Mouse (Mus musculus) CH12.LX (cell line): ENCODE measurements around the gene Tmem131l. TPM values are rescaled to one million over a fixed set of nuclear protein-coding genes. Genes with fewer than 3 reads are reported as not detected.
A peak's percentile ranks its signal among the peaks of the same experiment; 100 is the strongest.

Experiments used
- DNase-seq: peaks from one replicate; pipeline ENCODE4 v3.0.0-alpha.2; 2013; ENCODE audit errors: extremely low read depth
- H3K27ac ChIP-seq: 2 replicates; pipeline ENCODE4 v1.5.1; 2012; ENCODE audit warnings: low read depth, mild to moderate bottlenecking, control low read depth, moderate library complexity; ENCODE audit not compliant: insufficient read depth
- H3K27me3 ChIP-seq: replicated peaks from 2 replicates; pipeline ENCODE3; 2012; ENCODE audit warnings: inconsistent platforms
- H3K36me3 ChIP-seq, 2 experiments: replicated peaks in 1 of 2; 2 replicates each; pipeline versions ENCODE3 to v1.6.1; 2012; ENCODE audit warnings: inconsistent platforms in 1 of 2, low read length in 1 of 2, mild to moderate bottlenecking in 1 of 2, mixed read lengths in 1 of 2, moderate library complexity in 1 of 2; ENCODE audit not compliant: control insufficient read depth in 1 of 2, insufficient read depth in 1 of 2
- H3K4me1 ChIP-seq, 2 experiments: 2 replicates each; pipeline ENCODE4 v1.6.1; 2012; ENCODE audit warnings: inconsistent platforms in 1 of 2, moderate library complexity in 1 of 2; ENCODE audit not compliant: insufficient read depth in 2 of 2, control insufficient read depth in 1 of 2
- H3K4me2 ChIP-seq: 2 replicates; pipeline ENCODE4 v1.6.1; 2012; ENCODE audit warnings: low read depth, mild to moderate bottlenecking, control low read depth; ENCODE audit not compliant: poor library complexity, insufficient read depth, severe bottlenecking
- H3K4me3 ChIP-seq, 3 experiments: fragments of 150-350 bp in 1 of 3; sonication (generic) in 1 of 3; replicated peaks in 1 of 3; 2 replicates each; pipeline versions ENCODE3 to v1.5.1; 2011 to 2012; ENCODE audit warnings: low read depth in 2 of 3, low read length in 2 of 3, mild to moderate bottlenecking in 2 of 3, moderate library complexity in 2 of 3, control low read depth in 1 of 3, improper control_type of control experiment in 1 of 3, inconsistent platforms in 1 of 3, mixed read lengths in 1 of 3; ENCODE audit not compliant: poor library complexity in 1 of 3
- H3K79me2 ChIP-seq: replicated peaks from 2 replicates; pipeline ENCODE4 v1.6.1; 2012; ENCODE audit warnings: mild to moderate bottlenecking, moderate library complexity; ENCODE audit not compliant: control insufficient read depth, poor library complexity, insufficient read depth, severe bottlenecking; ENCODE audit errors: extremely low read depth
- H3K9ac ChIP-seq: 2 replicates; pipeline ENCODE4 v1.6.1; 2012; ENCODE audit warnings: low read depth, mild to moderate bottlenecking, control low read depth, moderate library complexity; ENCODE audit not compliant: insufficient read depth
- H3K9me3 ChIP-seq: replicated peaks from 2 replicates; pipeline ENCODE3; 2012; ENCODE audit warnings: low read length, inconsistent platforms, mixed read lengths
- CTCF ChIP-seq, 2 experiments: IDR thresholded peaks in 1 of 2; conservative IDR thresholded peaks in 1 of 2; 2 replicates each; pipeline ENCODE4 v1.5.1; 2011 to 2012; ENCODE audit warnings: low read depth in 2 of 2, low read length in 2 of 2, improper control_type of control experiment in 1 of 2, inconsistent platforms in 1 of 2, mild to moderate bottlenecking in 1 of 2, moderate library complexity in 1 of 2
- E2F4 ChIP-seq: IDR thresholded peaks from 2 replicates; pipeline ENCODE4 v1.6.1; 2011; ENCODE audit warnings: low read depth, low read length, improper control_type of control experiment; ENCODE audit not compliant: insufficient replicate concordance
- ELF1 ChIP-seq: IDR thresholded peaks from 2 replicates; pipeline ENCODE4 v1.6.1; 2014; ENCODE audit warnings: low read depth, mild to moderate bottlenecking, inconsistent platforms, low read length, improper control_type of control experiment
- ETS1 ChIP-seq: conservative IDR thresholded peaks from 2 replicates; pipeline ENCODE4 v1.6.1; 2012; ENCODE audit warnings: low read depth, mild to moderate bottlenecking, inconsistent platforms, low read length, improper control_type of control experiment, moderate library complexity
- GABPA ChIP-seq: IDR thresholded peaks from 2 replicates; pipeline ENCODE4 v1.6.1; 2012; ENCODE audit warnings: low read depth, low read length, improper control_type of control experiment, inconsistent platforms; ENCODE audit not compliant: insufficient replicate concordance
- HCFC1 ChIP-seq: IDR thresholded peaks from 2 replicates; pipeline ENCODE4 v1.6.1; 2012; ENCODE audit warnings: low read depth, mild to moderate bottlenecking, inconsistent platforms, low read length, improper control_type of control experiment
- IRF4 ChIP-seq: IDR thresholded peaks from 2 replicates; pipeline ENCODE4 v1.6.1; 2014; ENCODE audit warnings: low read depth, mild to moderate bottlenecking, inconsistent platforms, low read length, improper control_type of control experiment
- JUND ChIP-seq: conservative IDR thresholded peaks from 2 replicates; pipeline ENCODE4 v1.6.1; 2011; ENCODE audit warnings: low read depth, low read length, improper control_type of control experiment
- MAFK ChIP-seq: IDR thresholded peaks from 2 replicates; pipeline ENCODE4 v1.6.1; 2011; ENCODE audit warnings: low read length, improper control_type of control experiment; ENCODE audit not compliant: insufficient replicate concordance
- MAX ChIP-seq: IDR thresholded peaks from 2 replicates; pipeline ENCODE4 v1.6.1; 2011; ENCODE audit warnings: low read length, improper control_type of control experiment
- MXI1 ChIP-seq: IDR thresholded peaks from 2 replicates; pipeline ENCODE4 v1.6.1; 2011; ENCODE audit warnings: mild to moderate bottlenecking, low read depth, low read length, improper control_type of control experiment
- NRF1 ChIP-seq: IDR thresholded peaks from 2 replicates; pipeline ENCODE4 v1.6.1; 2014; ENCODE audit warnings: low read depth, mild to moderate bottlenecking, inconsistent platforms, low read length, improper control_type of control experiment, moderate library complexity
- PAX5 ChIP-seq: IDR thresholded peaks from 2 replicates; pipeline ENCODE4 v1.6.1; 2012; ENCODE audit warnings: low read length, inconsistent platforms, mixed read lengths
- POLR2A ChIP-seq: IDR thresholded peaks from 2 replicates; pipeline ENCODE4 v1.6.1; 2011; ENCODE audit warnings: low read depth, mild to moderate bottlenecking, improper control_type of control experiment, low read length
- POLR2AphosphoS2 ChIP-seq: IDR thresholded peaks from 2 replicates; pipeline ENCODE4 v1.6.1; 2011; ENCODE audit warnings: low read depth, low read length, improper control_type of control experiment
- RAD21 ChIP-seq: IDR thresholded peaks from 2 replicates; pipeline ENCODE4 v1.6.1; 2011; ENCODE audit warnings: low read depth, mild to moderate bottlenecking, low read length, improper control_type of control experiment, moderate library complexity
- SIN3A ChIP-seq: IDR thresholded peaks from 2 replicates; pipeline ENCODE4 v1.6.1; 2012; ENCODE audit warnings: low read length, improper control_type of control experiment, inconsistent platforms
- SMC3 ChIP-seq: IDR thresholded peaks from 2 replicates; pipeline ENCODE4 v1.6.1; 2011; ENCODE audit warnings: low read depth, low read length, improper control_type of control experiment
- TBP ChIP-seq: conservative IDR thresholded peaks from 2 replicates; pipeline ENCODE4 v1.6.1; 2011; ENCODE audit warnings: low read depth, low read length, improper control_type of control experiment
- UBTF ChIP-seq: IDR thresholded peaks from 2 replicates; pipeline ENCODE4 v1.6.1; 2012; ENCODE audit warnings: low read depth, mild to moderate bottlenecking, inconsistent platforms, low read length, improper control_type of control experiment, moderate library complexity
- USF2 ChIP-seq: conservative IDR thresholded peaks from 2 replicates; pipeline ENCODE4 v1.6.1; 2011; ENCODE audit warnings: low read depth, low read length, improper control_type of control experiment
- ZC3H11A ChIP-seq: IDR thresholded peaks from 2 replicates; pipeline ENCODE4 v1.6.1; 2012; ENCODE audit warnings: low read depth, mild to moderate bottlenecking, inconsistent platforms, low read length, improper control_type of control experiment
- ZKSCAN1 ChIP-seq: IDR thresholded peaks from 2 replicates; pipeline ENCODE4 v1.6.1; 2012; ENCODE audit warnings: low read depth, inconsistent platforms, low read length, improper control_type of control experiment, borderline replicate concordance
- ZNF384 ChIP-seq: IDR thresholded peaks from 2 replicates; pipeline ENCODE4 v1.6.1; 2012; ENCODE audit warnings: low read depth, low read length, improper control_type of control experiment, inconsistent platforms
- dilution Hi-C: fragments of 300-500 bp; cut with MboI; formaldehyde crosslinking; loops from 2 replicates; pipeline ENCODE4 v1.14.3; 2020; ENCODE audit warnings: low sequenced_read_pairs; ENCODE audit not compliant: extremely low pct_unique_long_range_greater_than_20kb, extremely low pct_ligation_motif_present
- in situ Hi-C: fragments of 300-500 bp; cut with MboI; formaldehyde crosslinking; loops from 3 replicates; pipeline ENCODE4 v1.14.3; 2019; ENCODE audit warnings: low sequenced_read_pairs, low pct_ligation_motif_present, low pct_unique_long_range_greater_than_20kb, mixed read lengths
- polyA plus RNA-seq: library from polyadenylated mRNA; unstranded; fragments of >175 nt; gene quantifications from 2 replicates; pipeline ENCODE4 v1.2.1, GENCODE M21; 2012; ENCODE audit warnings: low read depth; ENCODE audit not compliant: insufficient read length
- total RNA-seq, 2 experiments: library from RNA; depleted of rRNA; stranded (reverse); fragments of 300-350 nt in 1 of 2; fragments of >200 nt in 1 of 2; gene quantifications; 2 replicates each; pipeline ENCODE4 v1.2.3; 2012 to 2014

Gene Tmem131l
- total and polyA plus RNA-seq, 3 experiments, result 32.7 to 89.7 (median 37.1) TPM

DNA sequence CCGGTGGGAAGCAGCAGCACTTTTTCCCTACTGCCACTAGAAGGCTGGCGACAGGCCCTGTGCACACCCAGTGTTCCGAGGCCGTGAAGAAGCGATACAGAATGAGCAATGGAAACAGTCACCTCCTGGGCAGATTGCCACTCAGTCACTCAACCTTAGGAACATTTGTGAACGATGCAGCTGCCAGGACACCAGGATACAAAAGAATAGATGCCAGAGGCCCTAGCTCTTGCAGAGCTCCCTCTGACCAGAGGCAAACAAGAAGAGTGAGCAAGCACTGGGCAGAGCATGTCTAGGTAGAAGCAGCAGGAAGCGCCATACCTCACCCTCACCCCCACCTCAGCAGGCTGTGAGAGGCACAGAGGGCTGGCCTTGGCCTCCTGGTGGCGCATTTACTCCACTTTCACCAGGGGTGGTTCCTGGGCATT, 46.9 kb downstream of the Tmem131l start (continued):
- no peak for TF ChIP-seq GABPA
- no peak for TF ChIP-seq POLR2A
- no peak for TF ChIP-seq MXI1
- TF ChIP-seq RAD21, result peak; percentile 24
- no peak for TF ChIP-seq NRF1
- no peak for TF ChIP-seq ELF1
- no peak for TF ChIP-seq SIN3A
- TF ChIP-seq, all 38 proteins: peak for 3

DNA sequence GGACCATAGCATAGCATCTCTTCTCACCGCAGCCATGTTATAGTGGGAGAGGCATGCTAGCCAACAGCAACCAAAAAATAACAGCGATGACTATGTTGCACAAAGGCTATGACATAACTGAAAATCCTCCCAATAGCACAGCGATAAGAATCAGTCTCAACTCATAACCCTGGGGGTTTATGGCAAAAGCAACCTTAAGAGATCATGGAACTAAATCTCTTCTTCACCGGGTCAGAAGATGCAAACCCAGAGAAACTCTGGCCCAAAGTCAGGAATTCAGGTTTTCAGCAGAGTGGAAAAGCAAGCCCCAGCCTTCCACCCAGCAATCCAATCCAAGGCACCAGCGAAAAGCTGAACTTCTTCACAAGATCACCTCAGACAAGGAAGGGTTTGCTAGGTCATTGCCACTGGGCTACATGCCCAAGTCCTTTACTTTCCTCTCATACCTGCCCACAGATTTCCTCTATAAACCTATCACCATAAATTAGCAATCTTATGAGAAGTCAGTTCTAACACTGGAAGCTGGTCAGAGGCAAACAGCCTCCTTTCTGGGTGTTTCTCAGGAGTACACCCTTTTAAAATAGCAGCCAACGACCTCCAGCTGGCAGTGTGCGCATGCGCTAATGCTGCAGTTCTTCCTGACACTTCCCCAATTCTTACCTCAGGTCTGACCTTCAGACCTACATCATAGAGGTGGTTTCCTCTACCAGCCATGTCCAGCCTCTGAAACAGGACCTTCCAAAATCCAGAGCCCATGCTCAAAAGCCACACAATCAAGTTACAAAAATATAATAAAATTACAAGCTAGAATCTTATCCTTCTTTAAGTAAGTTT, 48.1 kb downstream of the Tmem131l start:
- Histone ChIP-seq H3K79me2 (peaks cover 7% of the 10 kb centered on the region), H3K4me2 (no peak overlapping the region)
- DNase-seq, result peak; percentile 48
- TF ChIP-seq MAFK, result no peak
- no peak for TF ChIP-seq ZNF384
- TF ChIP-seq SMC3, result peak; percentile 37
- peak; percentile 39; the same call in 1 of the 2 replicates for TF ChIP-seq NRF1
- no peak for TF ChIP-seq POLR2AphosphoS2
- TF ChIP-seq CTCF (conservative IDR thresholded peaks at IDR 0.05 in 1 of 2, IDR thresholded peaks at IDR 0.05 in 1 of 2; ENCODE audit: low read depth in 2 of 2, low read length in 2 of 2), result peak in 1 of 2 experiments; percentile 40; a peak in 1 of 4 replicates
- TF ChIP-seq RAD21, result peak; percentile 31
- no peak for TF ChIP-seq POLR2A
- TF ChIP-seq, all 38 proteins: peak for 4
- Histone ChIP-seq H3K9ac (no peak overlapping the region), H3K4me1 (peaks cover 35 to 98% of the 10 kb centered on the region in 2 experiments), H3K27ac (no peak overlapping the region), H3K36me3 (peaks cover 0 to 49% of the 10 kb centered on the region in 2 experiments), H3K4me3 (no peak overlapping the region), H3K27me3 (no peaks in the 10 kb centered on the region), H3K9me3 (peaks cover 4% of the 10 kb centered on the region)
- dilution Hi-C loops, result no loop called here
- in situ Hi-C loops, result no loop called here

DNA sequence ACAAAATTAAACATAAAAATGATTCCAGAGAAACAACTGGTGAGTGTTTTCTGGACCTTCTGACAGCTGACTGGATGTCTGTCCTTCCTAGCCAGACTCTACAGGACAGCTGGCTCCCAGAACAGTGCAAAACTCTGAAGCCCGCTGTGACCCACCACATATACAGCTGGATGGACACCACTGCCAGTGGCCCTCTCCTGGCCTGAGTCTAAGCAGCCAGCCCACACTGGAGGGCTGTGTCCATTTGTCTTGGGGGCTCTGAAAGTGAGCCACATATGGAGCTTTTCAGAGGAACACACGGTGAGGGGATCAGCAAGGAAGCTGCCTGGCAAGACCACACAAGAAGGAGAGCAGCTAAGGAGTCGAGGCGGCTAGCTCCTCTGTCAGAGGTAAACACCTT, 51.8 kb downstream of the Tmem131l start:
- peaks cover 0 to 68% of the 10 kb centered on the region in 2 experiments for H3K36me3 ChIP-seq
- DNase-seq, result no peak
- peaks cover 20 to 81% of the 10 kb centered on the region in 2 experiments for H3K4me1 ChIP-seq
- H3K4me2 ChIP-seq, result no peak overlapping the region
- in situ Hi-C loops (loop anchor here (5.0 kb wide), 1 partner anchor 36 kb away; no protein-coding TSS in a partner anchor), dilution Hi-C loops (no loop called here)
- H3K27ac ChIP-seq, result no peak overlapping the region
- H3K9ac ChIP-seq, result no peak overlapping the region
- H3K4me3 ChIP-seq, result no peak overlapping the region
- H3K9me3 ChIP-seq, result peaks cover 4% of the 10 kb centered on the region
- TF ChIP-seq ETS1 (no peak), RAD21 (no peak), ZC3H11A (no peak), E2F4 (no peak), ZNF384 (no peak), ZKSCAN1 (no peak), USF2 (no peak), MAX (no peak), TBP (no peak), HCFC1 (no peak), UBTF (no peak), IRF4 (no peak), ELF1 (no peak), POLR2A (no peak), JUND (no peak), PAX5 (no peak)
- H3K79me2 ChIP-seq, result peaks cover 6% of the 10 kb centered on the region
- no peaks in the 10 kb centered on the region for H3K27me3 ChIP-seq
